Mouse (Mus musculus) liver, adult 2 months (tissue): ENCODE data around the gene Emd.
"Not testable (repeated sequence)": the region's sequence is repeated elsewhere in the genome, so short reads cannot be mapped to it uniquely, and the experiment has no call there.

Experiments
- CTCF ChIP-seq: fragments of 200-500 bp; IDR thresholded peaks from 2 replicates; pipeline ENCODE4 v1.5.1; 2011; ENCODE audit warnings: low read depth, low read length, control low read depth
- POLR2A ChIP-seq: fragments of 200-500 bp; IDR thresholded peaks from 2 replicates; pipeline ENCODE4 v1.6.1; 2011; ENCODE audit warnings: low read length, control low read depth; ENCODE audit not compliant: insufficient read depth; ENCODE audit errors: extremely low read depth

DNA sequence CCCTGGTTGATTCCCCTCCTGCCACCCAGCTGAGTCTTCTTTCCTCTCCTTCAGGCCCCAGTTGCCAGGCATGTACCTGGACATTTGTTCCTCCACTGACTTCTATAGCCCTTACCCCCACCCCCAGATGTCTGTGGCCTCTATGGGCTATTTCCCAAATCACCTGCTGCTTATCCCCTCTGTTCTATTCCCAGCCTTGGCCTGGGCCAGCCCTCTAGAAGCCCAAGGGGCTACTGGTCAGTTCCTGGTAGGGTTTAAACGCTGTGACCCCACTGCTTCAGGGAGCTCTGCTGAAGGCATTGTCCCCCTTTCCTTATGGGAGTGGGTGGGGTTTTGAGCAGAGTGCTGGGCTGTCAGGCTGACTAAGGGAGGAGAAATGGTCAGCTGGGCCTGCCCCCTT lies 34.4 kb upstream of the Emd start:
- TF ChIP-seq POLR2A, CTCF: not testable (repeated sequence)
